Mouse (Mus musculus): ENCODE results near the gene Zc3h14. TPM values are rescaled to one million over a fixed set of nuclear protein-coding genes. Genes with fewer than 3 reads are reported as not detected.

Zc3h14 gene
- polyA plus RNA-seq (2015; fragmentation: Nextera tagmentation; extraction: Ambion mirVana), result 81.7 and 84.2 TPM in 2 replicates

DNA sequence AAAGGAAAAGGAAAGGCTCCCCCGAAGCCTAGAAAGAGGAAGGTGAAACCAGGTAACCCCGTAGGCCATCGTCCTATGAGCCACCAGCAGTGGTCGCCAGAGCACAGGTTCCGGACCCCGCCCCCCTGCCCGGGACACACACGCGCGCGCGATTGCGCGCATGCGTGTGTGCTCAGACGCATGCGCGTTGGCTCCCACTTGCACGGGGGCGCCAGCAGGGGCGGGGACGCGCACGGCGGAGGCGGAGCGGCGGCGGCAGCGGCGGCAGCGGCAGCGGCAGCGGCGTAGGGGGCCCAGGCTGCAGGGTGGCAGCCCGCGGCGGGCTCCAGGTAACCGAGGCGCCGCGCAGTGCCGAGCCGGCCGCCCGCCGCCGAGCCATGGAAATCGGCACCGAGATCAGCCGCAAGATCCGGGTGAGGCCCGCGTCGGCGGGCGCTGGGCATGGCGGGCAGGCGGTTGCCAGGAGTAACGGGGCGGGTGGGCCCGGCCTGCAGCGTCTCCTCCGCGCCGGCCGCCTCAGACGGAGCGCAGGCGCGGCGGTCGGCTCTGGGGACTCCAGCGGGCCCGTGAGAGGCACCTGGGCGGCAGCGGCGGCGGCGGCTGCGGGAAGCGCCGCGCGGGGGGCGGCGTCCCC lies at the start of gene Zc3h14:
Gene Zc3h14, plus strand, starts transcription at position 219 of the 634 bp plus-strand sequence.
- no peaks in the 10 kb centered on the region for H3K9me3 ChIP-seq
- H3K4me1 ChIP-seq, result peaks cover 40% of the 10 kb centered on the region
- WGBS, result under 1% methylated on average over 81 of the region's 87 CpGs
- H3K4me3 ChIP-seq, result peak within 1 kb of the TSS; percentile 95
- H3K36me3 ChIP-seq, result peaks cover 16% of the 10 kb centered on the region
- H3K9ac ChIP-seq, result peak within 1 kb of the TSS; percentile 97
- H3K27me3 ChIP-seq (replicated peaks), result no peaks in the 10 kb centered on the region
- peak; percentile 80 for ATAC-seq (ENCODE audit: extremely low read depth, insufficient number of reproducible peaks, low FRiP score, low TSS enrichment)
- H3K4me2 ChIP-seq, result peak within 1 kb of the TSS; percentile 83
- peak within 1 kb of the TSS; percentile 91 for H3K27ac ChIP-seq (replicated peaks)

DNA sequence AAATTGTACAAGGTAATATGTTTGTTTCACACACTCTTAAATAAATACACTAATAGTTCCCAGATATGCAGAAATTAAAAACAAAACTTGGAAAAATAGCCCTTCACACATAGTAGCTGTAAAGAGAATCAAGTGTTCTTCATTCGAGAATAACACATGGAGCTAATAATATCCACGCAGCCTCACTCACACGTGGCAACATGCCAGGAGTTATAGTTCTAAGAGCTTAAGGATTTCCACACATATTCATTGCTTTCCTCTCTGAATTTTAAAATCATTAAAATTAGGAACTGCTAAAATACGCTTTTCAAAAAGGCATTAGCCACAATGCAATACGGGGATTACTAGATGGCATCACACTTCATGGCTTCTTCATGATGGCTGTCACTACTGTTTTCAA lies 49.6 kb upstream of the Zc3h14 start:
- H3K9ac ChIP-seq, result no peak overlapping the region
- WGBS, result 53% methylated on average over 5 of the region's 5 CpGs

DNA sequence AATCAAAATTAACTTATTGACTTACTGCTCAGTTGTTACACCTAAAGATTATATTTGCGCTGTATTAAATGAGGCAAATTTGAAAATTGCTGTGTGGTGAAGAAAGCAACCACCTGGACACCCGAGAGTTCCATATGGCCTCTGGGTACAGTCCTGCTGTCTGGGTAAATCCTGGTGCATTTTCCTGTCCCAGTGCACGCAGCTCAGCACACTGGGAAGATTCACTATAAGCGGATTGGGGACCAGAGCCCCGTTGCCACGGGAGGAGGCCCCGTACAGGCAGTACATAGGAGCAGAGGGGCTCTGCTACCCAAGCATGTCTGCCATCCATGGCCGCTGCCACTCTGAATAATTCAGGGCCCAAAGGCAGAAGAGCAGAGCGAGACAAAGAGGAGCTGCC lies 45.2 kb upstream of the Zc3h14 start:
- no peaks in the 10 kb centered on the region for H3K27me3 ChIP-seq (replicated peaks)
- no peak overlapping the region for H3K9ac ChIP-seq
- no peak overlapping the region for H3K4me2 ChIP-seq
- H3K27ac ChIP-seq (replicated peaks), result no peak overlapping the region
- no peak for ATAC-seq (ENCODE audit: extremely low read depth, insufficient number of reproducible peaks, low FRiP score, low TSS enrichment)
- WGBS, result 88% methylated on average over 9 of the region's 9 CpGs
- H3K4me1 ChIP-seq, result peaks cover 6% of the 10 kb centered on the region; the same call in 1 of the 2 replicates
- H3K9me3 ChIP-seq, result no peaks in the 10 kb centered on the region
- peaks cover 81% of the 10 kb centered on the region for H3K36me3 ChIP-seq
- no peak overlapping the region for H3K4me3 ChIP-seq

More for the DNA sequence above, 49.6 kb upstream of the Zc3h14 start:
- no peak for ATAC-seq (ENCODE audit: extremely low read depth, insufficient number of reproducible peaks, low FRiP score, low TSS enrichment)
- Histone ChIP-seq H3K4me2 (no peak overlapping the region), H3K9me3 (no peaks in the 10 kb centered on the region), H3K27me3 (replicated peaks) (no peaks in the 10 kb centered on the region), H3K27ac (replicated peaks) (no peak overlapping the region), H3K4me3 (no peak overlapping the region), H3K4me1 (peaks cover 6% of the 10 kb centered on the region; the same call in 1 of the 2 replicates), H3K36me3 (peaks cover 88% of the 10 kb centered on the region)

DNA sequence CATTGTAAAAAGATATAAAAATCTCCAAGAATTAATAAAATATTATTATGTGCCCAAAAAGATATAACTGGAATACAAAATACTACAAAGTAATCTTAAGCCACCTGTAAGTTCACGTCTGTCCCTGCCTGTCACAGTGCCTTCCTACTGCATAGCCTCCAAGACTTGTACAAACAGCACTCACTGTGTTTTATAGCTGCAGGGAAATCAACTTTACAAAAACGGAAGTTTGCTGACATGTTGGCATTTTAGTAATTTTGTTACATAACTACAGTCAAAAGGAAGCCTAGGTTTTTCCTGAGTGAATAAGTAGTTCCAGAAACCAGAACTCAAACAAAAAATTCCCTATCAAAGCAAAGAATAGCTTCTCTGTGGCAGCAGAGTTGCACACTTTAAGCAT lies 43.2 kb upstream of the Zc3h14 start:
- Histone ChIP-seq H3K27ac (replicated peaks) (no peak overlapping the region), H3K36me3 (peaks cover 84% of the 10 kb centered on the region), H3K9ac (no peak overlapping the region), H3K27me3 (replicated peaks) (no peaks in the 10 kb centered on the region), H3K4me2 (no peak overlapping the region), H3K4me3 (no peak overlapping the region), H3K4me1 (no peaks in the 10 kb centered on the region), H3K9me3 (no peaks in the 10 kb centered on the region)
- WGBS, result 76% methylated on average over 2 of the region's 2 CpGs
- no peak for ATAC-seq (ENCODE audit: extremely low read depth, insufficient number of reproducible peaks, low FRiP score, low TSS enrichment)

DNA sequence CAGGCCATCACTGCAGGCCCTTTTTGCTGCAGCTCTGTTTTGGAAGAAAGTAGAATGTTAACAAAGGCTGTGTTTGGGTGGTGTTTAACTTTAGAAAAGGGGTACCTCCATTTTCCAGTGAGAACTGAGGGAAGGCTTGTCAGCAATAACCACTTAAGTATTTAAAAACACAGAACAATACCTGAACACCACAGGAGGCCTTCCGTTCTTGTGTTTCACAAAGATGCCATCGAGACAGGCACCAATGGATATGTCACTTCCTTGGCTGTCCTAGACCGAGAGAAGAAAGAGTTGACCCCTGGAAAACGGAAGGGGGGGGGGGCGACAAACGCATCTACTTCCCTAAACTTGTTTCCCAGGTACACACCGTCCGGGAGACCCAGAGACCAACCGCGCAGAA lies 42.8 kb upstream of the Zc3h14 start:
- H3K27me3 ChIP-seq (replicated peaks), result no peaks in the 10 kb centered on the region
- H3K36me3 ChIP-seq, result peaks cover 85% of the 10 kb centered on the region

DNA sequence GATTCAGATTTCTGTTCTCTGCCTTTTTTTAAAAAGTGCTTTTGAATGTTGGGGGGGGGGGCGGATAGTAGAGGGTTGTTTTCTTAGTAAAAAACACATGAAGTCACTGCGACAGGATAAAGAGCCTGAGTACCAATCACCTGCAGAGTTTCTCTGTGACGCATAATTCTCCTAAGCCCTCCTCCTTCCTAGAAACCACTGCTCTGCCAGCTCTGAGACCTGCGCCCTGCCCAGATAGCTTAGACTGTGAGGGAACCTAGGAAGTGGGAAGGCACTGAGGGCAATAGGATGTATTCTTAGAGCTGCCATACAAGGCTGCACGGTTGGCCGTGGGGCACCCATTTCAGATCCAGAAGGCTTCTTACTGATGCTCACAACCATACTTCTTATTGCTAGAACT lies 33.9 kb upstream of the Zc3h14 start:
- Histone ChIP-seq H3K27ac (replicated peaks) (no peak overlapping the region), H3K27me3 (replicated peaks) (no peaks in the 10 kb centered on the region), H3K4me3 (no peak overlapping the region), H3K9ac (no peak overlapping the region), H3K36me3 (peaks cover 19% of the 10 kb centered on the region), H3K4me2 (no peak overlapping the region), H3K9me3 (no peaks in the 10 kb centered on the region), H3K4me1 (peaks cover 42% of the 10 kb centered on the region)
- ATAC-seq (ENCODE audit: extremely low read depth, insufficient number of reproducible peaks, low FRiP score, low TSS enrichment), result no peak
- 70% methylated on average over 6 of the region's 6 CpGs for WGBS

More for the DNA sequence above, 42.8 kb upstream of the Zc3h14 start:
- H3K9me3 ChIP-seq, result no peaks in the 10 kb centered on the region
- H3K9ac ChIP-seq, result no peak overlapping the region
- H3K27ac ChIP-seq (replicated peaks), result no peak overlapping the region
- no peak for ATAC-seq (ENCODE audit: extremely low read depth, insufficient number of reproducible peaks, low FRiP score, low TSS enrichment)
- 88% methylated on average over 10 of the region's 10 CpGs for WGBS
- no peaks in the 10 kb centered on the region for H3K4me1 ChIP-seq
- no peak overlapping the region for H3K4me2 ChIP-seq
- no peak overlapping the region for H3K4me3 ChIP-seq

DNA sequence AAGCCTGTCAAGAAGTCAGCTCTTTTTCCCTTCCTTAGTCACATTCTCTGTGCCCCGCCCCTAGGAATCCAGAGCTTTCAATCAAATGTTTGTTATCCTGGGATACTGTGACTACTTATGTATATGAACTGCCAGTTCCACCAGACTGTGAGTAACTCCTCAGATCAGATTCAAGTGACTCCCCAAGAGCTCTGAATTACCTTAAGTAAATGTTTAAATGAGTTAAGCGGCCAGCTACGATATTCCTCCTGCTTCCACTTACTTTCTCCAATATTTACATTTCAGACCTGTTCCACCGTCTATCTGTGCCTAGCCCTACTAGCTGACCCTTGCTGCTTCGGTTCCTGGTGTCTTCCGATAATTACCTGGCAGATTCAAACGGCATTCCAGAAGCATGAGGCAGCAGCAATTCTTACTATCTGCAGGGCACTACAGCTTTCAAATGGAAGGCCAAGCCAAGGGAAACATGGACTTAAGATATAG lies 33.1 kb upstream of the Zc3h14 start:
- H3K4me3 ChIP-seq, result no peak overlapping the region
- H3K4me1 ChIP-seq, result peaks cover 42% of the 10 kb centered on the region
- H3K9ac ChIP-seq, result peak overlapping the region; percentile 17; the same call in 1 of the 2 replicates
- peaks cover 13% of the 10 kb centered on the region for H3K36me3 ChIP-seq
- no peaks in the 10 kb centered on the region for H3K9me3 ChIP-seq
- H3K27ac ChIP-seq (replicated peaks), result peak overlapping the region; percentile 29
- no peak overlapping the region for H3K4me2 ChIP-seq
- no peaks in the 10 kb centered on the region for H3K27me3 ChIP-seq (replicated peaks)
- no peak for ATAC-seq (ENCODE audit: extremely low read depth, insufficient number of reproducible peaks, low FRiP score, low TSS enrichment)
- 29% methylated on average over 7 of the region's 7 CpGs for WGBS

DNA sequence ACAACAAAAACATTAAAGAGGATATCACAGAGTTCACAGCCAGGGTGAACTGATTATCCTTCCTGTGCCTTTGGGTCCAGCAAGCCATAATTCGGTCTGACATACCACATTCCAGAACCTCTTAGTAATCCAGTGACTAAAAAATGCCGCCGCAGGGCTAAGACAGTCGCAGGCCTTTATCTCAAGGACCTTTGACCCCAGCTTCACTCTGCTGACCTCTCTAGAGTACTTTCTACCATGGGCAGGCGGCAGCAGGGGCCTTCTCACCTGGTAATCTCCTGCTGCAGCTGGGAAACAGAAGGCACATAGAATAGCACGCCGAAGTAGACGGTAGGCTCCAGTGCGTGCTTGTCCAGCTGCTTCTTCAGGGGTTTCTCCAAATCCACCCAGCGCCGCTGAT lies 32.0 kb upstream of the Zc3h14 start:
- Histone ChIP-seq H3K27ac (replicated peaks) (peak overlapping the region; percentile 59), H3K4me2 (peak overlapping the region; percentile 27), H3K9ac (peak overlapping the region; percentile 47; the same call in 1 of the 2 replicates), H3K36me3 (peaks cover 3% of the 10 kb centered on the region; the same call in 1 of the 2 replicates), H3K4me3 (no peak overlapping the region), H3K27me3 (replicated peaks) (no peaks in the 10 kb centered on the region), H3K9me3 (no peaks in the 10 kb centered on the region), H3K4me1 (peaks cover 42% of the 10 kb centered on the region)
- 15% methylated on average over 11 of the region's 11 CpGs for WGBS
- no peak for ATAC-seq (ENCODE audit: extremely low read depth, insufficient number of reproducible peaks, low FRiP score, low TSS enrichment)

DNA sequence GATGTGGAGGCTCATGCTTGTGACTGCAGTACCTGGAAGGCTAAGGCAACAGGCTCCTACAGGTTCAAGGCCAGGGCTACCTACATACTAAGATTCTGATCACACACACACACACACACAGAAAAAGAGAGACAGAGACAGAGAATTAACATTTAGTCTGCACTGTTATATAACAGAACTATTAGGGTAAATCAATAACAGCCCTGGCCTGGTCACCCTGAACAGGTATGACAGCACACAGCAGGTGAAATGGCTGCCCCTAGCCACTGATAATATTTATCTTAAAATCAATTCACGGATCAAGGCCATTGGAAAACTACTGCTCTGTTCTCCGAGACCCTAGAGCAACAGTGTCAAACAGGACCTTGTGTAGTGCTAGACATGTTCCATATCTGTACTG lies 30.6 kb upstream of the Zc3h14 start:
- Histone ChIP-seq H3K36me3 (no peaks in the 10 kb centered on the region), H3K4me2 (no peak overlapping the region), H3K27me3 (replicated peaks) (no peaks in the 10 kb centered on the region), H3K27ac (replicated peaks) (no peak overlapping the region), H3K9ac (no peak overlapping the region), H3K4me1 (peaks cover 56% of the 10 kb centered on the region), H3K4me3 (no peak overlapping the region), H3K9me3 (no peaks in the 10 kb centered on the region)
- ATAC-seq (ENCODE audit: extremely low read depth, insufficient number of reproducible peaks, low FRiP score, low TSS enrichment), result no peak
- WGBS, result 70% methylated on average over 2 of the region's 2 CpGs

DNA sequence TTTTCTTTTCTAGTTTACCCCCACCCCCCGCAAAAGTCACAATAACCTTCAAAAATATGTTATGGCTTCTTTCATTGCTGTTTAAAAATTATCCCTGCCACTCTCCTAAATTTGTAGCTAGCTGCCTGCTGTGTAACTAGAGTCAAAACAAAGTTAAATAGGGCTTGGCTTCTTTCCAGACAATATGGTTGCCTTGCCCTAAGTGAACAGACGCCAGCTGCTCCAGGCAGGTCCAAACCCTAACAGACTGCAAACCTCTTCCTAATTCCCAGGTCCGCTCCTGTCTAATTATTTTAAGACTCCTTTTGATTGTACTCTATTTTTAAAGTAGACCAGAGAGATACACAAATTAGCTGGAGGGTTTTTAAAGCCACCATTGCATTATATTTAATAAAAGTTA lies 26.1 kb upstream of the Zc3h14 start:
- H3K4me3 ChIP-seq, result no peak overlapping the region
- H3K9ac ChIP-seq, result no peak overlapping the region
- H3K9me3 ChIP-seq, result no peaks in the 10 kb centered on the region
- H3K27ac ChIP-seq (replicated peaks), result peak overlapping the region; percentile 49
- peaks cover 27% of the 10 kb centered on the region for H3K4me1 ChIP-seq
- H3K36me3 ChIP-seq, result peaks cover 6% of the 10 kb centered on the region; the same call in 1 of the 2 replicates
- 49% methylated on average over 3 of the region's 3 CpGs for WGBS
- no peak for ATAC-seq (ENCODE audit: extremely low read depth, insufficient number of reproducible peaks, low FRiP score, low TSS enrichment)
- H3K4me2 ChIP-seq, result no peak overlapping the region
- H3K27me3 ChIP-seq (replicated peaks), result no peaks in the 10 kb centered on the region

DNA sequence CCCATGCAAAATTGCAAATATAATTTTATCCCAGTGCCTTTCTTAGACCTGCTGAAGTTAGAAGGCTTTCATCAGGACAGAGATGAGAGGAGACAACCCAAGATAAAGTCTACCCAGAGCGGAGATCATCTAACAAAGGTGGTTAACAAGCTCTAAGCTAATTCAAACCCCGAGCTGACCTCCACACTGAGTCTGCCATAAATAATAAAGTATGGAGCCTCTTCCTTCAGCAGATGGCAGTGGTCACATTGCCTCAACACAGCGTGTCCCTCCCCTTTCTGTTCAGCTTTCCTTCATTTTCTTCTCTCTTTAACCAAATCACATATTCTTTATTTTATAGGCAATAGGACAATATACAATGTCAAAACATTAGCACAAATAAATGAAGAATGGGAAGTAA lies 25.7 kb upstream of the Zc3h14 start:
- Histone ChIP-seq H3K36me3 (peaks cover 6% of the 10 kb centered on the region; the same call in 1 of the 2 replicates), H3K27me3 (replicated peaks) (no peaks in the 10 kb centered on the region), H3K9ac (no peak overlapping the region), H3K4me1 (peaks cover 24% of the 10 kb centered on the region), H3K4me2 (no peak overlapping the region), H3K27ac (replicated peaks) (peak overlapping the region; percentile 49), H3K9me3 (no peaks in the 10 kb centered on the region), H3K4me3 (no peak overlapping the region)
- WGBS, result 65% methylated on average over 3 of the region's 3 CpGs
- ATAC-seq (ENCODE audit: extremely low read depth, insufficient number of reproducible peaks, low FRiP score, low TSS enrichment), result no peak

DNA sequence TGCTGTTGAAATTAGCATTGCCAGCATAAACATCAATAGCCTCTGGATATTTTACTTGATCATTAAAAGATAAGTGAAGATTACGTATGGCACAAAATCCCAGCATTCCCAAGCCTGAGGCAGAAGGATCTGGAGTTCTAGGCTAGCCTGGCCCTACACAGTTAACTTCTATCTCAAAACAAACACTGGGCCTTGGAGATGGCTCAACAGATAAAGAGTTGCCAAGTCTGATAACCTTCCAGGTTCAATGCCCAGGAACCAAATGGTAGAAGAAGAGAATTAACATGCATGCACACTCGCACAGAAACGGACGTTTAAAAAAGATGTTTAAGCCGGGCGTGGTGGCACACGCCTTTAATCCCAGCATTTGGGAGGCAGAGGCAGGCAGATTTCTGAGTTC lies 22.5 kb upstream of the Zc3h14 start:
- Histone ChIP-seq H3K9me3 (no peaks in the 10 kb centered on the region), H3K4me3 (no peak overlapping the region), H3K27me3 (replicated peaks) (no peaks in the 10 kb centered on the region), H3K9ac (no peak overlapping the region), H3K36me3 (peaks cover 17% of the 10 kb centered on the region), H3K27ac (replicated peaks) (no peak overlapping the region), H3K4me1 (peaks cover 28% of the 10 kb centered on the region), H3K4me2 (no peak overlapping the region)
- WGBS, result 91% methylated on average over 7 of the region's 7 CpGs
- no peak for ATAC-seq (ENCODE audit: extremely low read depth, insufficient number of reproducible peaks, low FRiP score, low TSS enrichment)

Data from heart, embryonic 13.5 days (tissue).